Mouse (Mus musculus) cerebellum, adult 2 months (tissue): ENCODE data around the gene Cd8a.

Experiments used
- CTCF ChIP-seq: fragments of 200-500 bp; IDR thresholded peaks from 2 replicates; pipeline ENCODE4 v1.5.1; 2011; ENCODE audit warnings: low read depth, mild to moderate bottlenecking, control low read depth, low read length, moderate library complexity, borderline replicate concordance; ENCODE audit not compliant: insufficient read depth
- POLR2A ChIP-seq: fragments of 200-500 bp; IDR thresholded peaks from 2 replicates; pipeline ENCODE4 v1.6.1; 2011; ENCODE audit warnings: low read length, control low read depth, borderline replicate concordance; ENCODE audit not compliant: insufficient read depth

DNA sequence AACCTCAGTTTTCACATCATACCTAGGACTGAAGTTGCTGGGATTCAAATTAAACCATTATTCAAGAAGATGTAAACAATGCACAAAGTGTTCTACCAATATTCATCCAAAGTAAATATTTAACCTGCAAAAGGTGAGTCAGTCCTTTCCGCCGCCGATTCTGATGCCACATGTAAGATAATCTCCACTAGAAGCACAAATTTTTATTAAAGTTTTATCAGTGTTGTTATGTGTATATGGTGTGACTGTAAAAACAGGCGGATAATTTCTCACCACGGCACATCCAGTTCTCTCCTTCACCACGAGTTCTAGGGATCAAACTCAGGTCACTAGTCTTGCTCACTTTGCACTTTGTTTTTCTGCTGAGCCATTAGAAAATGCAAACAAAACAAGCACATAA is 47.6 kb downstream of the Cd8a start:
- TF ChIP-seq POLR2A (no peak), CTCF (no peak)
